Mouse (Mus musculus): ENCODE results near the gene Gm6710.
"Not testable (repeated sequence)": the region's sequence is repeated elsewhere in the genome, so short reads cannot be mapped to it uniquely, and the experiment has no call there.

Gene Gm6710

DNA sequence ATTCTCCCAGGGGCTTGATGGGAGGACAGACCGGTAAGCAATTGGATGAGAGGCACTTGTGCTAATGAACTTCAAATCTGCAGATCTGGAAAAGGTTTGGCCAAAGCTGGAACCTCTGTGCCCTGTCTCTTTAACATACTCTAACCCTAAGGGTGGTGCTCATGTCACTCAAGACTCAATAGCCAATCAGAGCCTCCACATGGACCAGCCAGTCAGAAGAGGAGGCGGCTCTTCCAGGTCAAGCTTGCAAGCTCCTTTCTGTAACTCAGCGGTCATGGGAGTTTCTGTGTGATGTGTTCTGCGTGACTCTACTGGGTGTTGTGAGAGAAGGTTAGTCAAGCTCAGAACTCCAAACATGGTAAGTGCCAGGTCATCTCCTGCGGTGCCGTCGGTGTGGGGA, at the start of gene Gm6710:
TSS of gene Gm6710 (plus strand) at position 196 of the 400 bp plus-strand sequence.
- not testable (repeated sequence) for DNase-seq
